Comparison of ENCODE assay signal across 39 mouse cellular contexts in the genomic region with DNA sequence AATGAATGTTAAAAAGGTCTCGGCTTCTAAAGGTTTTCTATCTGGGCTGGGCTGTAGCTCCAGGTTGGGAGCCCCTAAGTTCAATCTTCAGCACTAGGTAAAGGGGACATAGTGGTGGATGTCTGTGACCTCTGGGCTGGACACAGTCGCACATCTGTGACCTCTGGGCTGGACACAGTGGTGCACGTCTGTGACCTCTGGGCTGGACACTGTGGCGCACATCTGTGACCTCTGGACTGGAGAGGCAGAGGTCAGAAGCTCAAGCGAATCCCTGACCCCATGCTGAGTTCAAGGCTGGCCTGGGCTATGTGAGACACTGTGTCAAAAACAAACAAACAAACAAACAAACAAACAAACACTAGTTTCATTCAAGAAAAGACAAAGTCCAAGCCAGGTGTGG. TPM values are rescaled to one million over a fixed set of nuclear protein-coding genes. Genes with fewer than 3 reads are reported as not detected.
"Had no signal": no experiment of that assay in that cellular context is flagged by ENCODE, and none has a peak within 500 bp of the region (broad histone marks: within the 10 kb centered on the region; RNA-seq: fewer than 3 reads in every experiment).

No protein-coding gene starts in this region.

- H3K9ac ChIP-seq: heart, embryonic 13.5 days; heart, embryonic 15.5 days; hindbrain, embryonic 13.5 days; hindbrain, embryonic 15.5 days; kidney, embryonic 15.5 days; limb, embryonic 13.5 days; limb, embryonic 15.5 days; liver, embryonic 13.5 days; liver, embryonic 15.5 days had no signal

- H3K27ac ChIP-seq: heart, embryonic 13.5 days; heart, embryonic 15.5 days; hindbrain, embryonic 13.5 days; hindbrain, embryonic 15.5 days; hindbrain, postnatal 0 days; kidney, embryonic 15.5 days; kidney, postnatal 0 days; limb, embryonic 13.5 days; limb, embryonic 15.5 days; liver, embryonic 13.5 days; liver, embryonic 15.5 days had no signal

- H3K27me3 ChIP-seq: heart, embryonic 13.5 days; heart, embryonic 15.5 days; hindbrain, embryonic 13.5 days; hindbrain, embryonic 15.5 days; kidney, embryonic 15.5 days; limb, embryonic 13.5 days; limb, embryonic 15.5 days had no signal

- ATAC-seq: hindbrain, postnatal 0 days; intestine, embryonic 16.5 days had no signal

- DNase-seq: gastrocnemius, postnatal 14 days; gastrocnemius, postnatal 36 days; heart, adult 18-20 months; heart, postnatal 14 days; heart, postnatal 36 days; kidney, adult 11 months; kidney, adult 9 months; kidney, postnatal 14 days; layer of hippocampus, adult 9-11 months; layer of hippocampus, postnatal 36 days; left cerebral cortex, postnatal 4 days; liver, embryonic 13.5 days had no signal

- H3K4me3 ChIP-seq: heart, embryonic 13.5 days; heart, embryonic 15.5 days; hindbrain, embryonic 13.5 days; hindbrain, embryonic 15.5 days; kidney, embryonic 15.5 days; limb, embryonic 13.5 days; limb, embryonic 15.5 days; liver, embryonic 13.5 days; liver, embryonic 15.5 days had no signal

- H3K9me3 ChIP-seq: heart, embryonic 13.5 days; heart, embryonic 15.5 days; hindbrain, embryonic 13.5 days; hindbrain, embryonic 15.5 days; kidney, embryonic 15.5 days; limb, embryonic 13.5 days; limb, embryonic 15.5 days; liver, embryonic 13.5 days; liver, embryonic 15.5 days had no signal

- H3K4me2 ChIP-seq: heart, embryonic 11.5 days; heart, embryonic 13.5 days; heart, embryonic 15.5 days; hindbrain, embryonic 13.5 days; hindbrain, embryonic 15.5 days; kidney, embryonic 15.5 days; limb, embryonic 13.5 days; limb, embryonic 15.5 days; liver, embryonic 13.5 days; liver, embryonic 15.5 days had no signal

- H3K36me3 ChIP-seq: heart, embryonic 15.5 days; hindbrain, embryonic 13.5 days; hindbrain, embryonic 15.5 days; kidney, embryonic 15.5 days; limb, embryonic 13.5 days; limb, embryonic 15.5 days; liver, embryonic 13.5 days; liver, embryonic 15.5 days had no signal

RNA-seq across cellular contexts. Expression of a gene that starts 60.0 kb away (rescaled TPM):
- total RNA-seq: gastrocnemius, adult 18-20 months; gastrocnemius, adult 8-10 months; gastrocnemius, postnatal 14 days; gastrocnemius, postnatal 36 days; heart, adult 18-20 months; heart, adult 8-10 months; heart, postnatal 14 days; heart, postnatal 36 days; hematopoietic stem cell, adult 5-6 weeks; hindbrain, postnatal 0 days; layer of hippocampus, adult 18-20 months; layer of hippocampus, adult 8-10 months; layer of hippocampus, postnatal 14 days; layer of hippocampus, postnatal 36 days; left cerebral cortex, adult 18-20 months; left cerebral cortex, adult 8-10 months; left cerebral cortex, postnatal 10 days; left cerebral cortex, postnatal 25 days; left cerebral cortex, postnatal 4 days had no signal
- polyA plus RNA-seq: heart, embryonic 11.5 days; heart, embryonic 13.5 days; heart, embryonic 15.5 days; heart, postnatal 0 days; hindbrain, embryonic 11.5 days; hindbrain, embryonic 13.5 days; hindbrain, embryonic 15.5 days; hindbrain, postnatal 0 days; intestine, embryonic 14.5 days; kidney, embryonic 15.5 days; limb, embryonic 11.5 days; limb, embryonic 13.5 days; limb, embryonic 15.5 days; liver, embryonic 13.5 days; liver, embryonic 15.5 days had no signal
